ENCODE assay signal across 18 mouse cellular contexts in genomic region chr3:89871339-89871914, GRCm38 (mm10). TPM values are rescaled to one million over a fixed set of nuclear protein-coding genes. Genes with fewer than 3 reads are reported as not detected.
DNase-seq lines count a peak whose midpoint lies in the region; ATAC-seq and TF ChIP-seq lines count a peak whose summit lies in the region.
"Had no signal": no experiment of that assay in that cellular context is flagged by ENCODE, and none has a peak within 500 bp of the region (broad histone marks: within the 10 kb centered on the region; RNA-seq: fewer than 3 reads in every experiment).

No protein-coding gene starts in this region.

- H3K4me1 ChIP-seq in heart, embryonic 16.5 days (ENCODE audit: control insufficient read depth, insufficient read depth, low read length), result peaks cover 17% of the 10 kb centered on the region
- H3K4me1 ChIP-seq in heart, embryonic 12.5 days (replicated peaks), result peaks cover 33% of the 10 kb centered on the region
- peaks cover 29% of the 10 kb centered on the region for H3K4me1 ChIP-seq in limb, embryonic 10.5 days
- H3K4me1 ChIP-seq in liver, postnatal 0 days (ENCODE audit: insufficient read depth), result peaks cover 21% of the 10 kb centered on the region

- H3K4me3 ChIP-seq in heart, embryonic 16.5 days (ENCODE audit: low read length), result no peak overlapping the region
- no peak overlapping the region for H3K4me3 ChIP-seq in heart, embryonic 12.5 days
- no peak overlapping the region for H3K4me3 ChIP-seq in limb, embryonic 10.5 days
- no peak overlapping the region for H3K4me3 ChIP-seq in liver, postnatal 0 days (ENCODE audit: low read depth, low read length)
- H3K4me3 ChIP-seq: forebrain, embryonic 13.5 days; heart, embryonic 13.5 days; kidney, embryonic 15.5 days; lung, embryonic 15.5 days had no signal

- 68% methylated on average over 8 of the region's 8 CpGs for WGBS in heart, embryonic 16.5 days
- 66% methylated on average over 8 of the region's 8 CpGs for WGBS in heart, embryonic 12.5 days
- 77% methylated on average over 8 of the region's 8 CpGs for WGBS in limb, embryonic 10.5 days
- WGBS in liver, postnatal 0 days (ENCODE audit: insufficient replicate concordance), result 60% methylated on average over 8 of the region's 8 CpGs

- no peak for TF ChIP-seq CTCF in liver, postnatal 0 days (IDR thresholded peaks at IDR 0.05; ENCODE audit: low read depth)

- no peaks in the 10 kb centered on the region for H3K9me3 ChIP-seq in heart, embryonic 16.5 days (replicated peaks; ENCODE audit: control insufficient read depth, low read length)
- H3K9me3 ChIP-seq in heart, embryonic 12.5 days (replicated peaks), result peaks cover 6% of the 10 kb centered on the region
- no peaks in the 10 kb centered on the region for H3K9me3 ChIP-seq in limb, embryonic 10.5 days (replicated peaks)
- H3K9me3 ChIP-seq in liver, postnatal 0 days (ENCODE audit: low read length), result 0 out of 2 replicates have a peak, but pooled peaks cover 4% of the 10 kb centered on the region
- H3K9me3 ChIP-seq: lung, embryonic 15.5 days had no signal

- no peak overlapping the region for H3K9ac ChIP-seq in heart, embryonic 16.5 days (ENCODE audit: low read length)
- H3K9ac ChIP-seq in heart, embryonic 12.5 days, result no peak overlapping the region
- H3K9ac ChIP-seq in liver, postnatal 0 days (replicated peaks), result no peak overlapping the region
- H3K9ac ChIP-seq: forebrain, embryonic 13.5 days; kidney, embryonic 15.5 days; lung, embryonic 15.5 days had no signal

- intact Hi-C loops in left cerebral cortex, postnatal 4 days (cut with DNase I), result no loop called here

- H3K36me3 ChIP-seq in heart, embryonic 16.5 days (ENCODE audit: control insufficient read depth, insufficient read depth), result no peaks in the 10 kb centered on the region
- H3K36me3 ChIP-seq in heart, embryonic 12.5 days, result no peaks in the 10 kb centered on the region
- H3K36me3 ChIP-seq in limb, embryonic 10.5 days, result no peaks in the 10 kb centered on the region
- peaks cover 26% of the 10 kb centered on the region for H3K36me3 ChIP-seq in liver, postnatal 0 days (replicated peaks; ENCODE audit: insufficient read depth, low read length)
- H3K36me3 ChIP-seq: heart, embryonic 13.5 days; kidney, embryonic 15.5 days; lung, embryonic 15.5 days had no signal

- TF ChIP-seq EP300 in liver, postnatal 0 days (IDR thresholded peaks at IDR 0.05; ENCODE audit: low read depth), result no peak; the same call in none of the 2 replicates

- peak; percentile 56 for DNase-seq in c-Kit-negative CD71-positive TER-119-positive erythroid progenitor cells, embryonic 14.5 days (ENCODE audit: low read depth, low spot score)
- DNase-seq in limb, embryonic 10.5 days (ENCODE audit: low spot score), result no peak
- DNase-seq in liver, postnatal 0 days, result no peak
- DNase-seq in gastrocnemius, adult 8-10 months (ENCODE audit: low spot score in 2 of 2), result no peak
- DNase-seq in left cerebral cortex, postnatal 4 days, result no peak
- no peak for DNase-seq in lung, postnatal 25 days (ENCODE audit: low spot score)
- DNase-seq: adrenal gland, adult 8-10 months; cerebellum, postnatal 10 days; layer of hippocampus, postnatal 36 days; retina, postnatal 1 day had no signal

- H3K27me3 ChIP-seq in heart, embryonic 16.5 days (ENCODE audit: control insufficient read depth, insufficient read depth, low read length), result no peaks in the 10 kb centered on the region
- no peaks in the 10 kb centered on the region for H3K27me3 ChIP-seq in heart, embryonic 12.5 days (replicated peaks)
- H3K27me3 ChIP-seq in limb, embryonic 10.5 days (ENCODE audit: low read depth, poor library complexity, severe bottlenecking), result no peaks in the 10 kb centered on the region
- H3K27me3 ChIP-seq in liver, postnatal 0 days (ENCODE audit: insufficient read depth, low read length), result no peaks in the 10 kb centered on the region
- H3K27me3 ChIP-seq: forebrain, embryonic 13.5 days; heart, embryonic 13.5 days; kidney, embryonic 15.5 days; lung, embryonic 15.5 days had no signal

- no peak for ATAC-seq in heart, embryonic 16.5 days (replicated peaks; ENCODE audit: extremely low read depth, insufficient read depth, low FRiP score)
- no peak for ATAC-seq in heart, embryonic 12.5 days (ENCODE audit: insufficient number of reproducible peaks, low FRiP score)
- ATAC-seq in liver, postnatal 0 days, result peak; percentile 80
- ATAC-seq: forebrain, embryonic 13.5 days; midbrain, embryonic 16.5 days had no signal

- peak overlapping the region; percentile 12; the same call in 1 of the 2 replicates for H3K27ac ChIP-seq in heart, embryonic 16.5 days (ENCODE audit: low read length)
- no peak overlapping the region for H3K27ac ChIP-seq in heart, embryonic 12.5 days (ENCODE audit: poor library complexity, severe bottlenecking)
- H3K27ac ChIP-seq in limb, embryonic 10.5 days, result 0 out of 2 replicates have a peak overlapping the region, but pooled peaks have one; percentile 26
- peak overlapping the region; percentile 75 for H3K27ac ChIP-seq in liver, postnatal 0 days (ENCODE audit: low read depth)
- H3K27ac ChIP-seq: forebrain, embryonic 13.5 days; heart, embryonic 13.5 days had no signal

- no peak overlapping the region for H3K4me2 ChIP-seq in heart, embryonic 16.5 days (ENCODE audit: low read depth, low read length)
- H3K4me2 ChIP-seq in heart, embryonic 12.5 days, result no peak overlapping the region
- peak overlapping the region; percentile 48 for H3K4me2 ChIP-seq in liver, postnatal 0 days (ENCODE audit: low read depth, low read length)
- H3K4me2 ChIP-seq: forebrain, embryonic 13.5 days; heart, embryonic 13.5 days; kidney, embryonic 15.5 days had no signal

RNA-seq across cellular contexts. Expression of gene She, which starts 40.3 kb away (rescaled TPM):
- 4.8 and 7.2 TPM in 2 replicates for polyA plus RNA-seq in heart, embryonic 16.5 days (2015; fragmentation: Nextera tagmentation; extraction: Ambion mirVana)
- 9.6 and 10.5 TPM in 2 replicates for polyA plus RNA-seq in heart, embryonic 12.5 days (2016; fragmentation: Nextera tagmentation; extraction: Ambion mirVana)
- polyA plus RNA-seq in limb, embryonic 10.5 days (2016; fragmentation: Nextera tagmentation; extraction: Ambion mirVana), result 2.8 and 3.1 TPM in 2 replicates
- polyA plus RNA-seq in liver, postnatal 0 days (2015; fragmentation: Nextera tagmentation; extraction: Ambion mirVana), result 0.92 and 1.00 TPM in 2 replicates
- 1 to 10 TPM; 2.8 to 3.8 (median 3.3) TPM for total RNA-seq in gastrocnemius, adult 8-10 months (2022)
- 1 to 10 TPM; 3.0 to 3.4 TPM for total RNA-seq in left cerebral cortex, postnatal 4 days (2021)
- total RNA-seq: hematopoietic stem cell, adult 5-6 weeks had no signal

RNA-seq across cellular contexts. Expression of gene Il6ra, which starts 41.6 kb away (rescaled TPM):
- 1.1 TPM in 2 replicates for polyA plus RNA-seq in heart, embryonic 16.5 days (2015; fragmentation: Nextera tagmentation; extraction: Ambion mirVana)
- polyA plus RNA-seq in heart, embryonic 12.5 days (2016; fragmentation: Nextera tagmentation; extraction: Ambion mirVana), result 0.47 and 0.59 TPM in 2 replicates
- 0.25 and 0.38 TPM in 2 replicates for polyA plus RNA-seq in limb, embryonic 10.5 days (2016; fragmentation: Nextera tagmentation; extraction: Ambion mirVana)
- polyA plus RNA-seq in liver, postnatal 0 days (2015; fragmentation: Nextera tagmentation; extraction: Ambion mirVana), result 10.2 and 11.8 TPM in 2 replicates
- total RNA-seq in gastrocnemius, adult 8-10 months (2022), result 10 to 100 TPM in 1 of 4 experiments, 1 to 10 TPM in 3; 1.6 to 11.5 (median 2.8) TPM
- total RNA-seq in left cerebral cortex, postnatal 4 days (2021), result 1 to 10 TPM; 1.8 to 1.9 TPM
